Mouse (Mus musculus) heart, postnatal 0 days (tissue): ENCODE results near the gene Pax5.

Experiments
- CTCF ChIP-seq: IDR thresholded peaks from 2 replicates; pipeline ENCODE4 v1.5.1; 2016; ENCODE audit warnings: antibody characterized with exemption, control low read depth, low read depth
- EP300 ChIP-seq: IDR thresholded peaks from 2 replicates; pipeline ENCODE4 v1.6.1; 2016; ENCODE audit warnings: antibody characterized with exemption, low read depth

DNA sequence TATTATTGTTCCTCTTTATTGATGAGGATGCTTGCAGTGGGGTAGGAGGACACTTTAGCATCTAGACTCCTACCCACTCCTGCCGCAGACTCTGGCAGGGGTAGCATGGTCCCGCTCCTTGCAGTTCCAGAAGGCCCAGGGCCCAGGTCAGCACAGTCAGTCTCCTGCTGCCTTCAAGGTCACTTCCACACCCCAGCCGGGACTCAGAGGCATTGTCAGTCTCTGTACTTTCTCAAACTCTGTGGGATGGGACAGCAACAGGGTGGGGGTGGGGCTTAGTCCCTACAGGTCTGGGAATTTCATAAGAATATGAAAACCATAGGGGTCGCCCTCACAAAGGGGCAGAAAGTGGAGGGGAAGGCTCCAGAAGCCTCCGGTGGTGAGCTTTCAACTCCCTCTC, 177.0 kb downstream of the Pax5 start:
- TF ChIP-seq CTCF (no peak), EP300 (no peak)
